Comparison of ENCODE assay signal across 9 mouse cellular contexts in the genomic region with DNA sequence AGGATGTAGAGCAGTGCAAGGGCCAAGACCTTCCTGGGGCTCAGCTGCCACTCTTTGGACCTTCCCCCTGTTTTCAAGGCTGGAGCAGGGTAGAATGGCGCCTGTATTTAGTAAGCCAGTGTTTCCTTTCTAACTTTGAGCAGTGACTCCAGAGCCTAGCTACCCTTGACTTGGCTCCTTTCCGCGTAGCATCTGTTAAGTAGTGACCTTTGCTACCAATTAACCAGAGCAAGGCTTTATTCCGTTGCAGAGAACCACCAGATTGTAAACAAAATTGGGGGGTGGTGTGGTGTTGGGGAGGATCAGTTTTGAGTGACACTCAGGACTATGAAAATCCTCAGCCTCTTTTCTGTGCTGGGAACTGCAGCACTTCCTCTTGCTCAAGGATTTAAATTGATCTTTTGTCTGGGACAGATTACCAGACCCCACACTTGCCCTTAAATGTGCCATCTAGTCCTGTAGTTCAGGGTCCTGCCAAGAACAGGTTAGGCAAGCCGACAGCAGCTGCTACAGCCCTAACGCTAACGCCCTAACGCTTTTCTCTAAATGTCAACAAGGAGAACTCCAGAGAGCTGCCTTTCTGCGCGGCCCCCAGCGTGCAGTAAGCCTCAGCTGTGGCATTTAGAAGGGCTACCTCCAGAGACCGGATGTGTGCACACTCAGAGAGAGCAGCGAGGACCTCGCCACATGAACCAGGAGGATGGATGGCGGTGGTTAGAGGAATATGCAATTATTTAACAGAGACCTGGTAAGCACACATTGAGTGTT. TPM values are rescaled to one million over a fixed set of nuclear protein-coding genes. Genes with fewer than 3 reads are reported as not detected.
DNase-seq lines count a peak whose midpoint lies in the region; ATAC-seq lines count a peak whose summit lies in the region.
"Had no signal": no experiment of that assay in that cellular context is flagged by ENCODE, and none has a peak within 500 bp of the region (broad histone marks: within the 10 kb centered on the region; RNA-seq: fewer than 3 reads in every experiment).

No protein-coding gene starts in this region.

- H3K9me3 ChIP-seq in heart, embryonic 16.5 days (replicated peaks; ENCODE audit: control insufficient read depth, low read length): no peaks in the 10 kb centered on the region
- H3K9me3 ChIP-seq in heart, embryonic 11.5 days (replicated peaks; ENCODE audit: control insufficient read depth, low read length): no peaks in the 10 kb centered on the region

- 0 out of 2 replicates have a peak, but pooled peaks have one; percentile 28 for ATAC-seq in heart, embryonic 16.5 days (replicated peaks; ENCODE audit: extremely low read depth, insufficient read depth, low FRiP score)
- no peak for ATAC-seq in heart, embryonic 11.5 days (replicated peaks; ENCODE audit: insufficient number of reproducible peaks, low FRiP score, low TSS enrichment)
- ATAC-seq in frontal cortex, adult (ENCODE audit: low TSS enrichment): no peak
- ATAC-seq: Patski had no signal

- WGBS in heart, embryonic 16.5 days: 43% methylated on average over 15 of the region's 15 CpGs
- WGBS in heart, embryonic 11.5 days (ENCODE audit: insufficient replicate concordance): 39% methylated on average over 15 of the region's 15 CpGs

- no peaks in the 10 kb centered on the region for H3K27me3 ChIP-seq in heart, embryonic 16.5 days (ENCODE audit: control insufficient read depth, insufficient read depth, low read length)
- H3K27me3 ChIP-seq in heart, embryonic 11.5 days (ENCODE audit: control insufficient read depth, insufficient read depth, low read length): no peaks in the 10 kb centered on the region
- H3K27me3 ChIP-seq: Patski had no signal

- no peak overlapping the region for H3K4me3 ChIP-seq in heart, embryonic 16.5 days (ENCODE audit: low read length)
- H3K4me3 ChIP-seq in heart, embryonic 11.5 days (ENCODE audit: low read depth, low read length): no peak overlapping the region
- no peak overlapping the region for H3K4me3 ChIP-seq in brown adipose tissue, adult 24 weeks (ENCODE audit: insufficient read depth, low read depth, low read length)

- H3K4me2 ChIP-seq in heart, embryonic 16.5 days (ENCODE audit: low read depth, low read length): 0 out of 2 replicates have a peak overlapping the region, but pooled peaks have one; percentile 15
- no peak overlapping the region for H3K4me2 ChIP-seq in heart, embryonic 11.5 days

- DNase-seq in kidney, postnatal 10 days: peak; percentile 64
- peak; percentile 50 for DNase-seq in naive thymus-derived CD4-positive, alpha-beta T cell, adult 2 months (ENCODE audit: low read depth)
- DNase-seq in right cerebral cortex, postnatal 25 days: no peak
- DNase-seq in B cell, adult 2 months: no peak

- 0 out of 2 replicates have a peak, but pooled peaks cover 2% of the 10 kb centered on the region for H3K4me1 ChIP-seq in heart, embryonic 16.5 days (ENCODE audit: control insufficient read depth, insufficient read depth, low read length)
- H3K4me1 ChIP-seq in heart, embryonic 11.5 days (ENCODE audit: control insufficient read depth, insufficient read depth, low read length): no peaks in the 10 kb centered on the region
- H3K4me1 ChIP-seq in brown adipose tissue, adult 24 weeks (ENCODE audit: control insufficient read depth, insufficient read depth, insufficient read length, low read length): peaks cover 13% of the 10 kb centered on the region

- no peak overlapping the region for H3K9ac ChIP-seq in heart, embryonic 16.5 days (ENCODE audit: low read length)
- H3K9ac ChIP-seq in heart, embryonic 11.5 days (ENCODE audit: low read depth, low read length): no peak overlapping the region

- H3K36me3 ChIP-seq in heart, embryonic 16.5 days (ENCODE audit: control insufficient read depth, insufficient read depth): no peaks in the 10 kb centered on the region
- H3K36me3 ChIP-seq in heart, embryonic 11.5 days (ENCODE audit: control insufficient read depth, insufficient read depth, low read length): no peaks in the 10 kb centered on the region

- no peak overlapping the region; the same call in 1 of the 2 replicates for H3K27ac ChIP-seq in heart, embryonic 16.5 days (ENCODE audit: low read length)
- H3K27ac ChIP-seq in heart, embryonic 11.5 days (ENCODE audit: low read depth, low read length): no peak overlapping the region
- peak overlapping the region; percentile 65 for H3K27ac ChIP-seq in brown adipose tissue, adult 24 weeks (replicated peaks; ENCODE audit: low read depth, low read length)

RNA-seq across cellular contexts. Expression of a gene that starts 59.9 kb away (rescaled TPM):
- polyA plus RNA-seq in heart, embryonic 16.5 days (2015; fragmentation: Nextera tagmentation; extraction: Ambion mirVana): 16.3 and 19.6 TPM in 2 replicates
- polyA plus RNA-seq in heart, embryonic 11.5 days (2014; fragmentation: Nextera tagmentation; extraction: Ambion mirVana): 17.1 and 18.6 TPM in 2 replicates
- 34.5 and 36.4 TPM in 2 replicates for polyA plus RNA-seq in brown adipose tissue, adult 24 weeks (2012; ENCODE audit: insufficient read depth, insufficient read length, missing spikeins)

Comparison
In these comparisons a context has a peak if more than half of its experiments do, and no peak if none do; other contexts are left out.
1. DNase-seq: peak in kidney, postnatal 10 days (single experiment) and naive thymus-derived CD4-positive, alpha-beta T cell, adult 2 months (single experiment); none in right cerebral cortex, postnatal 25 days (single experiment) and B cell, adult 2 months (0 of 2).